8 mouse cellular contexts compared by ENCODE assay signal in genomic region chr9:22155614-22156013, GRCm38 (mm10). TPM values are rescaled to one million over a fixed set of nuclear protein-coding genes. Genes with fewer than 3 reads are reported as not detected.
DNase-seq lines count a peak whose midpoint lies in the region; ATAC-seq lines count a peak whose summit lies in the region.

No protein-coding gene starts in this region.

- 26% methylated on average over 10 of the region's 10 CpGs for WGBS in intestine, embryonic 14.5 days
- WGBS in midbrain, embryonic 10.5 days: 33% methylated on average over 10 of the region's 10 CpGs

- no peak overlapping the region for H3K9ac ChIP-seq in intestine, embryonic 14.5 days (ENCODE audit: low read length)

- peak overlapping the region; percentile 20; the same call in 1 of the 2 replicates for H3K4me2 ChIP-seq in intestine, embryonic 14.5 days (ENCODE audit: low read length)

- H3K27ac ChIP-seq in intestine, embryonic 14.5 days (ENCODE audit: low read depth): no peak overlapping the region
- H3K27ac ChIP-seq in midbrain, embryonic 10.5 days (replicated peaks): no peak overlapping the region

- H3K4me1 ChIP-seq in intestine, embryonic 14.5 days (replicated peaks; ENCODE audit: control insufficient read depth, insufficient read depth, low read length): peaks cover 5% of the 10 kb centered on the region
- peaks cover 20% of the 10 kb centered on the region for H3K4me1 ChIP-seq in midbrain, embryonic 10.5 days

- ATAC-seq in intestine, embryonic 14.5 days (replicated peaks; ENCODE audit: low FRiP score, low TSS enrichment, low read depth): no peak

- intact Hi-C loops in left cerebral cortex, postnatal 4 days (cut with DNase I): no loop called here

- no peaks in the 10 kb centered on the region for H3K9me3 ChIP-seq in intestine, embryonic 14.5 days (ENCODE audit: control insufficient read depth, low read length)
- H3K9me3 ChIP-seq in midbrain, embryonic 10.5 days (replicated peaks): no peaks in the 10 kb centered on the region

- H3K27me3 ChIP-seq in intestine, embryonic 14.5 days (replicated peaks; ENCODE audit: control insufficient read depth, insufficient read depth, low read length): no peaks in the 10 kb centered on the region
- H3K27me3 ChIP-seq in midbrain, embryonic 10.5 days (ENCODE audit: low read depth, poor library complexity, severe bottlenecking): peaks cover 12% of the 10 kb centered on the region

- H3K36me3 ChIP-seq in intestine, embryonic 14.5 days (ENCODE audit: control insufficient read depth, insufficient read depth, low read length): no peaks in the 10 kb centered on the region
- peaks cover 5% of the 10 kb centered on the region for H3K36me3 ChIP-seq in midbrain, embryonic 10.5 days

- no peak overlapping the region for H3K4me3 ChIP-seq in intestine, embryonic 14.5 days (ENCODE audit: low read depth, low read length)
- peak overlapping the region; percentile 20; the same call in 1 of the 2 replicates for H3K4me3 ChIP-seq in midbrain, embryonic 10.5 days

- DNase-seq in gastrocnemius, adult 18-20 months (ENCODE audit: low spot score): peak; percentile 59
- DNase-seq in gastrocnemius, postnatal 25 days: no peak
- DNase-seq in cerebellum, adult 9-11 months: peak; percentile 68
- DNase-seq in frontal cortex, postnatal 25 days (ENCODE audit: low spot score in 2 of 2): peak; percentile 20 to 62
- peak; percentile 79 for DNase-seq in intestine, embryonic 14.5 days (ENCODE audit: low spot score)
- DNase-seq in left cerebral cortex, postnatal 4 days: peak; percentile 61
- peak; percentile 59 for DNase-seq in midbrain, embryonic 10.5 days (ENCODE audit: low spot score)
- DNase-seq in spleen, adult 12 weeks (ENCODE audit: low spot score): peak; percentile 65

RNA-seq across cellular contexts. Expression of gene Pigyl, which starts 1.0 kb away (rescaled TPM):
- 10 to 100 TPM; 33.4 to 36.9 TPM for total RNA-seq in gastrocnemius, adult 18-20 months (2021)
- 10 to 100 TPM; 30.9 to 31.9 TPM for total RNA-seq in gastrocnemius, postnatal 25 days (2021)
- polyA plus RNA-seq in intestine, embryonic 14.5 days (2014; fragmentation: Nextera tagmentation; extraction: Ambion mirVana): 76.5 and 85.4 TPM in 2 replicates
- total RNA-seq in left cerebral cortex, postnatal 4 days (2021): 10 to 100 TPM; 37.4 to 38.1 TPM
- polyA plus RNA-seq in midbrain, embryonic 10.5 days (2016; fragmentation: Nextera tagmentation; extraction: Ambion mirVana): 57.8 and 60.3 TPM in 2 replicates

RNA-seq across cellular contexts. Expression of gene Acp5, which starts 20.1 kb away (rescaled TPM):
- 1 to 10 TPM in 1 of 2 experiments, under 1 TPM in 1; 0.94 to 2.3 TPM for total RNA-seq in gastrocnemius, adult 18-20 months (2021)
- total RNA-seq in gastrocnemius, postnatal 25 days (2021): 1 to 10 TPM in 1 of 2 experiments, under 1 TPM in 1; 0.77 to 8.8 TPM
- polyA plus RNA-seq in intestine, embryonic 14.5 days (2014; fragmentation: Nextera tagmentation; extraction: Ambion mirVana): 11.1 and 13.3 TPM in 2 replicates
- under 1 TPM; 0.26 to 0.38 TPM for total RNA-seq in left cerebral cortex, postnatal 4 days (2021)
- 20.2 and 20.9 TPM in 2 replicates for polyA plus RNA-seq in midbrain, embryonic 10.5 days (2016; fragmentation: Nextera tagmentation; extraction: Ambion mirVana)

RNA-seq across cellular contexts. Expression of gene Zfp872, which starts 32.3 kb away (rescaled TPM):
- total RNA-seq in gastrocnemius, adult 18-20 months (2021): not detected
- under 1 TPM in 1 of 2 experiments, not detected in 1; 0.11 TPM for total RNA-seq in gastrocnemius, postnatal 25 days (2021)
- 0.12 and 0.42 TPM in 2 replicates for polyA plus RNA-seq in intestine, embryonic 14.5 days (2014; fragmentation: Nextera tagmentation; extraction: Ambion mirVana)
- total RNA-seq in left cerebral cortex, postnatal 4 days (2021): under 1 TPM; 0.78 to 0.83 TPM
- polyA plus RNA-seq in midbrain, embryonic 10.5 days (2016; fragmentation: Nextera tagmentation; extraction: Ambion mirVana): 0.25 TPM in 2 replicates

RNA-seq across cellular contexts. Expression of gene Elof1, which starts 38.6 kb away (rescaled TPM):
- 10 to 100 TPM; 37.9 to 39.1 TPM for total RNA-seq in gastrocnemius, adult 18-20 months (2021)
- 10 to 100 TPM; 36.5 to 38.9 TPM for total RNA-seq in gastrocnemius, postnatal 25 days (2021)
- 190 and 192 TPM in 2 replicates for polyA plus RNA-seq in intestine, embryonic 14.5 days (2014; fragmentation: Nextera tagmentation; extraction: Ambion mirVana)
- total RNA-seq in left cerebral cortex, postnatal 4 days (2021): 10 to 100 TPM; 65.7 to 66.6 TPM
- polyA plus RNA-seq in midbrain, embryonic 10.5 days (2016; fragmentation: Nextera tagmentation; extraction: Ambion mirVana): 251 and 265 TPM in 2 replicates

RNA-seq across cellular contexts. Expression of gene Cnn1, which starts 56.6 kb away (rescaled TPM):
- 1 to 10 TPM; 3.1 to 6.5 TPM for total RNA-seq in gastrocnemius, adult 18-20 months (2021)
- 1 to 10 TPM; 4.2 to 8.1 TPM for total RNA-seq in gastrocnemius, postnatal 25 days (2021)
- 322 and 380 TPM in 2 replicates for polyA plus RNA-seq in intestine, embryonic 14.5 days (2014; fragmentation: Nextera tagmentation; extraction: Ambion mirVana)
- under 1 TPM in 1 of 2 experiments, not detected in 1; 0.44 TPM for total RNA-seq in left cerebral cortex, postnatal 4 days (2021)
- 1.0 and 3.0 TPM in 2 replicates for polyA plus RNA-seq in midbrain, embryonic 10.5 days (2016; fragmentation: Nextera tagmentation; extraction: Ambion mirVana)
